Mouse (Mus musculus): ENCODE results near the gene Tspan8. TPM values are rescaled to one million over a fixed set of nuclear protein-coding genes. Genes with fewer than 3 reads are reported as not detected.

Tspan8 gene
- polyA plus RNA-seq, 1 experiment, result 61.3 TPM

GRCm38 (mm10) chr10:115828872-115829271 lies 12.2 kb downstream of the Tspan8 start:
- H3K4me1 ChIP-seq (ENCODE audit: control insufficient read depth, insufficient read depth, low read length), result peaks cover 5% of the 10 kb centered on the region
- WGBS, result 79% methylated on average over 5 of the region's 5 CpGs
- DNase-seq, result no peak
- no peak for TF ChIP-seq POLR2A (IDR thresholded peaks at IDR 0.05; ENCODE audit: borderline replicate concordance, extremely low read depth, low read depth, low read length)
- no peak for TF ChIP-seq CTCF (IDR thresholded peaks at IDR 0.05; ENCODE audit: insufficient read depth, low read length)
- H3K4me3 ChIP-seq (replicated peaks; ENCODE audit: extremely low read depth, low read depth, low read length), result no peak overlapping the region

GRCm38 (mm10) chr10:115829696-115830095 lies 13.1 kb downstream of the Tspan8 start:
- peaks cover 6% of the 10 kb centered on the region for H3K4me1 ChIP-seq (ENCODE audit: control insufficient read depth, insufficient read depth, low read length)
- DNase-seq, result no peak
- 40% methylated on average over 1 of the region's 1 CpGs for WGBS
- no peak overlapping the region for H3K4me3 ChIP-seq (replicated peaks; ENCODE audit: extremely low read depth, low read depth, low read length)
- TF ChIP-seq CTCF (IDR thresholded peaks at IDR 0.05; ENCODE audit: insufficient read depth, low read length) (no peak), POLR2A (IDR thresholded peaks at IDR 0.05; ENCODE audit: borderline replicate concordance, extremely low read depth, low read depth, low read length) (no peak)

- 63% methylated on average over 3 of the region's 3 CpGs for WGBS
These were observed 14.1 kb downstream of the Tspan8 start for GRCm38 (mm10) chr10:115830726-115831125.

GRCm38 (mm10) chr10:115834017-115834416 lies 17.4 kb downstream of the Tspan8 start:
- H3K4me1 ChIP-seq (ENCODE audit: control insufficient read depth, insufficient read depth, low read length), result peaks cover 6% of the 10 kb centered on the region
- WGBS, result 60% methylated on average over 6 of the region's 6 CpGs
- no peak overlapping the region for H3K4me3 ChIP-seq (replicated peaks; ENCODE audit: extremely low read depth, low read depth, low read length)
- DNase-seq, result no peak
- TF ChIP-seq CTCF (IDR thresholded peaks at IDR 0.05; ENCODE audit: insufficient read depth, low read length), result no peak
- no peak for TF ChIP-seq POLR2A (IDR thresholded peaks at IDR 0.05; ENCODE audit: borderline replicate concordance, extremely low read depth, low read depth, low read length)

More at GRCm38 (mm10) chr10:115830726-115831125, 14.1 kb downstream of the Tspan8 start:
- peaks cover 6% of the 10 kb centered on the region for H3K4me1 ChIP-seq (ENCODE audit: control insufficient read depth, insufficient read depth, low read length)
- TF ChIP-seq POLR2A (IDR thresholded peaks at IDR 0.05; ENCODE audit: borderline replicate concordance, extremely low read depth, low read depth, low read length) (no peak), CTCF (IDR thresholded peaks at IDR 0.05; ENCODE audit: insufficient read depth, low read length) (no peak)
- no peak for DNase-seq
- H3K4me3 ChIP-seq (replicated peaks; ENCODE audit: extremely low read depth, low read depth, low read length), result no peak overlapping the region

GRCm38 (mm10) chr10:115846930-115847329 lies 30.3 kb downstream of the Tspan8 start:
- no peak overlapping the region for H3K4me3 ChIP-seq (replicated peaks; ENCODE audit: extremely low read depth, low read depth, low read length)
- DNase-seq, result no peak
- no peaks in the 10 kb centered on the region for H3K4me1 ChIP-seq (ENCODE audit: control insufficient read depth, insufficient read depth, low read length)
- no peak for TF ChIP-seq POLR2A (IDR thresholded peaks at IDR 0.05; ENCODE audit: borderline replicate concordance, extremely low read depth, low read depth, low read length)
- no peak for TF ChIP-seq CTCF (IDR thresholded peaks at IDR 0.05; ENCODE audit: insufficient read depth, low read length)
- WGBS, result 57% methylated on average over 18 of the region's 18 CpGs

- TF ChIP-seq POLR2A (IDR thresholded peaks at IDR 0.05; ENCODE audit: borderline replicate concordance, extremely low read depth, low read depth, low read length) (no peak), CTCF (IDR thresholded peaks at IDR 0.05; ENCODE audit: insufficient read depth, low read length) (no peak)
- Histone ChIP-seq H3K4me3 (replicated peaks; ENCODE audit: extremely low read depth, low read depth, low read length) (no peak overlapping the region), H3K4me1 (ENCODE audit: control insufficient read depth, insufficient read depth, low read length) (no peaks in the 10 kb centered on the region)
- DNase-seq, result no peak
- WGBS, result 83% methylated on average over 1 of the region's 1 CpGs
These were observed 31.9 kb downstream of the Tspan8 start for GRCm38 (mm10) chr10:115848511-115848910.

GRCm38 (mm10) chr10:115860210-115860880 lies 43.7 kb downstream of the Tspan8 start:
- no peak for TF ChIP-seq POLR2A (IDR thresholded peaks at IDR 0.05; ENCODE audit: borderline replicate concordance, extremely low read depth, low read depth, low read length)
- H3K4me3 ChIP-seq (replicated peaks; ENCODE audit: extremely low read depth, low read depth, low read length), result no peak overlapping the region
- no peaks in the 10 kb centered on the region for H3K4me1 ChIP-seq (ENCODE audit: control insufficient read depth, insufficient read depth, low read length)
- WGBS, result 80% methylated on average over 15 of the region's 15 CpGs
- no peak for DNase-seq

GRCm38 (mm10) chr10:115861967-115862366 lies 45.3 kb downstream of the Tspan8 start:
- H3K4me1 ChIP-seq (ENCODE audit: control insufficient read depth, insufficient read depth, low read length), result no peaks in the 10 kb centered on the region
- no peak for TF ChIP-seq CTCF (IDR thresholded peaks at IDR 0.05; ENCODE audit: insufficient read depth, low read length)
- TF ChIP-seq POLR2A (IDR thresholded peaks at IDR 0.05; ENCODE audit: borderline replicate concordance, extremely low read depth, low read depth, low read length), result no peak
- DNase-seq, result no peak
- WGBS, result 61% methylated on average over 5 of the region's 5 CpGs
- H3K4me3 ChIP-seq (replicated peaks; ENCODE audit: extremely low read depth, low read depth, low read length), result no peak overlapping the region

GRCm38 (mm10) chr10:115882757-115883156 lies 66.1 kb downstream of the Tspan8 start:
- H3K4me1 ChIP-seq (ENCODE audit: control insufficient read depth, insufficient read depth, low read length), result no peaks in the 10 kb centered on the region
- TF ChIP-seq POLR2A (IDR thresholded peaks at IDR 0.05; ENCODE audit: borderline replicate concordance, extremely low read depth, low read depth, low read length) (no peak), CTCF (IDR thresholded peaks at IDR 0.05; ENCODE audit: insufficient read depth, low read length) (no peak)
- no peak overlapping the region for H3K4me3 ChIP-seq (replicated peaks; ENCODE audit: extremely low read depth, low read depth, low read length)
- 87% methylated on average over 5 of the region's 5 CpGs for WGBS
- DNase-seq, result no peak

- TF ChIP-seq CTCF (IDR thresholded peaks at IDR 0.05; ENCODE audit: insufficient read depth, low read length), result no peak
- peaks cover 2% of the 10 kb centered on the region; the same call in 1 of the 2 replicates for H3K4me1 ChIP-seq (ENCODE audit: control insufficient read depth, insufficient read depth, low read length)
- 29% methylated on average over 4 of the region's 4 CpGs for WGBS
- no peak overlapping the region for H3K4me3 ChIP-seq (replicated peaks; ENCODE audit: extremely low read depth, low read depth, low read length)
- DNase-seq, result no peak
These were observed 75.3 kb downstream of the Tspan8 start for GRCm38 (mm10) chr10:115891924-115892323.

All from lung, adult 2 months (tissue).